Mouse (Mus musculus): ENCODE measurements around the gene AU022252.

DNA sequence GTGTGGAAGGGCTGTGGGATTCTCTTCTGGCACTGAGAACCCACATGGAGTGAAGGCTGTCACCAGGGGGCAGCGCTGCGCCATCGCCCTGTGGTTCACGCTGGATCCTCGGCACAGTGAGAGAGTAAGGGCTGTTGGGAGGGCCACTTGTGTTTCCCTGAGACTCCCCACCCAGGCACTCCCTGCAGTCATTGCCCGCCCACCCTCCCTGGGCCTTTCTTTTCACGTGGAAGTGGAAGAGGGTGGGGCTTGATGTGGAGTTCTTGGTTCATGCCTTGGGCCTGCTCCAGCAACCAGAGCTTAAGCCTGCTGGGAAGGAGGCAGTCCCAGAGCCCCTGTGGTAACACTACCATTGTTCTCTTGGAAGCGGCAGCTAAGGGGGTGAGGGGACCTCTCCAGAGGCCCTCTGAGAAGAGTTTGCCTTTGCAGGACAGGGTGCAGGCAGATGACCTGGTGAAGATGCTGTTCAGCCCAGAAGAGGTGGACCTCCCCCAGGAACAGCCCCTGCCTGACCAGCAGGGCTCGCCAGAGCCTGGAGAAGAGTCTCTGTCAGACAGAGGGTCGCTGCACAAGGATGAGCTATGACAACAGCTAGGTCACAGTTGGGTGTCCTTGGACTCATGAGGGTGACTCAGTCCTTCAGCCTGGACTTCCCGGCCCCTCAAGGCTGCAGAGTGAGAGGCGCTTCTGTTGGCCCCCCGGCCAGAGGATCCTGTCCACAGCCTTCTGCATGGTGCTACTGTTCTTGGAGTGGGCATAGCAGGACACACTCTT, 15.1 kb upstream of the AU022252 start:
- peak; percentile 97 for TF ChIP-seq CTCF (IDR thresholded peaks at IDR 0.05; ENCODE audit: low read depth, low read length)
- TF ChIP-seq POLR2A (IDR thresholded peaks at IDR 0.05; ENCODE audit: extremely low read depth, insufficient read depth, low read length), result no peak
